Mouse (Mus musculus): Measurements from ENCODE around the gene Yipf3.

DNA sequence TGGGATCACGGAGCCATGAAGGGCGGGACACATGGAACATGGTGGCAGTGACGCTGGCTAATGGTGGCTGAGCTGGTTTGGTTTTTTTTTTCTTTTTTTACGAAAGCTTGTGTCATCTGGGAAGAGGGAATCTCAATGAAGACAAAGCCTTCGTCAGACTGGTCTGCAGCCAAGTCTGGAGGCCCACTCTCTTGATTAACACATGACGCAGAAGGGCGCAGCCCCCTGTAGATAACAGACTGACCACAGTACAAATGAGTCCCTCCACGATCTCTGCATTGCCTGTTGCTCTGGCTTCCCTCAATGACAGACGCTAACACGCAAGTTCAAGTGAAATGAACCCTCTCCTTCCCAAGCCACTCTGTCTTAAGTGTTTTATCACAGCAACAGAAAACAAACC lies 27.6 kb downstream of the Yipf3 start:
- no peak for TF ChIP-seq CTCF (IDR thresholded peaks at IDR 0.05; ENCODE audit: insufficient read depth, low read depth, low read length)
- no peak for TF ChIP-seq POLR2A (IDR thresholded peaks at IDR 0.05; ENCODE audit: insufficient read depth, low read depth, low read length)
